Mouse (Mus musculus) c-Kit-positive CD71-negative TER-119-negative erythroid progenitor cells, embryonic 14.5 days (primary cell): ENCODE measurements around the gene Krtap6-5.
A peak's percentile ranks its signal among the peaks of the same experiment; 100 is the strongest.
"Not testable (repeated sequence)": the region's sequence is repeated elsewhere in the genome, so short reads cannot be mapped to it uniquely, and the experiment has no call there.

Experiments
- DNase-seq: peaks from one replicate; pipeline ENCODE4 v3.0.0-alpha.2; 2013; ENCODE audit warnings: low read depth

The Krtap6-5 gene

GRCm38 (mm10) chr16:89047783-89048182 lies at the start of gene Krtap6-5:
Gene Krtap6-5 (minus strand): TSS chr16:89047883.
- no peak for DNase-seq

GRCm38 (mm10) chr16:89071041-89071440 lies 23.4 kb upstream of the Krtap6-5 start:
- peak; percentile 1 for DNase-seq

DNA sequence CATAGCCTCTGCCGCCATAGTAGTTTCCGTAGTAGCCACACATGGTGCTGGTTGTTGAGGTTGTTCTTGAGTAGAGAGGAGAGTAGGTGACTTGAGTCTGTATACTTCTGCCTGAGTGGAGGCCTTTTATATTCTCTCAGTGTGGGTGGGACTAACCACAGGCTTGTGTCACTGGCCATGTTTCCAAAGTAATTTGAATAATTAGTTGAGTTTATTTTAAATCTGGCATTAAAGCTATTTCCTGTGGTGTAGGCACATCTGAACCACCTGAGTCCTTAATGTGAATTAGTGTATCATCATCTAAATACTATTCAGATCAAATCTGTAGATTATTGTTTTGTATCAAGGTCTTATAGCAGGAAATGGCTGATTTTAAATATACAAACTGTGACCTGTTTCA lies 16.2 kb upstream of the Krtap6-5 start, which contains the start of gene 1110025L11Rik:
1110025L11Rik (minus strand) TSS at position 101 of the 400 bp plus-strand sequence.
- not testable (repeated sequence) for DNase-seq

DNA sequence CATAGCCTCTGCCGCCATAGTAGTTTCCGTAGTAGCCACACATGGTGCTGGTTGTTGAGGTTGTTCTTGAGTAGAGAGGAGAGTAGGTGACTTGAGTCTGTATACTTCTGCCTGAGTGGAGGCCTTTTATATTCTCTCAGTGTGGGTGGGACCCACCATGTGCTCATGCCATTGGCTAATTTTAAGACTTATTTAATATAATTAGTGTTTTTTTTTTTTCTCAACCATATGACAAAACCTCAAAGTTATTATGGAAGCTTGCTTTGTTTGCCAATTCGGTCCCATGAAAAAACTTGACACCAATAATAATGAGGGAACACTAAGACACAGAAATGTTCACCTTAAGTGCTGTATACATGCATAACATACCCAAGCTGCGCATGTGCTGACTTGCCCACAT lies 6.3 kb downstream of the Krtap6-5 start, which contains the start of gene Gm10228:
Gm10228 (minus strand) TSS at position 101 of the 400 bp plus-strand sequence.
- DNase-seq: not testable (repeated sequence)

DNA sequence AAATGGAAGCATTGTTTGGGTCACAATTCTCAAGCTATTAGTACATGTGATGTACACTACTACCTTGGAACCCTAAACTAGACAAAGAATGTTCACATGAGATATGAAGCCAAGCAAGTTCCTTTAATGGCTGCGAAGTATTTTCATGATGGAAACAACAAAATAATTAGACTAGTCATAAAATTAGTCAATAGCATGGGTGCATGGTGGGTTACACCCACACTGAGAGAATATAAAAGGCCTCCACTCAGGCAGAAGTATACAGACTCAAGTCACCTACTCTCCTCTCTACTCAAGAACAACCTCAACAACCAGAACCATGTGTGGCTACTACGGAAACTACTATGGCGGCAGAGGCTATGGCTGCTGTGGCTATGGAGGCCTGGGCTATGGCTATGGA lies 16.3 kb downstream of the Krtap6-5 start, which contains the start of gene Krtap6-1:
Krtap6-1 (plus strand) TSS at position 301 of the 400 bp plus-strand sequence.
- not testable (repeated sequence) for DNase-seq

DNA sequence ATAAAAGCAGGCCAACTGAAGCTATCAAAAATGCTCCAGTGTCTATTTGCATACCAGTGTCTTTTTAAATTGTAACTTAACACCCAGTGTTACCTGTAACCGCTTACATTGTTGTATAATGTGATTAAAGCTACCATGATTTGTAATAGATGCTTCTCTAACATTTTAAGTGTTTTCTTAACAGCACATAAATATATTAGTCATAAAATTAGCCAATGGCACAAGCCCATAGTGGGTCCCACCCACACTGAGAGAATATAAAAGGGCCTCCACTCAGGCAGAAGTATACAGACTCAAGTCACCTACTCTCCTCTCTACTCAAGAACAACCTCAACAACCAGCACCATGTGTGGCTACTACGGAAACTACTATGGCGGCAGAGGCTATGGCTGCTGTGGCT lies 32.7 kb downstream of the Krtap6-5 start, which contains the start of gene Gm10229:
Gm10229 (plus strand) TSS at position 301 of the 400 bp plus-strand sequence.
- not testable (repeated sequence) for DNase-seq

GRCm38 (mm10) chr16:89013973-89014372 lies 33.7 kb downstream of the Krtap6-5 start:
- DNase-seq: no peak

DNA sequence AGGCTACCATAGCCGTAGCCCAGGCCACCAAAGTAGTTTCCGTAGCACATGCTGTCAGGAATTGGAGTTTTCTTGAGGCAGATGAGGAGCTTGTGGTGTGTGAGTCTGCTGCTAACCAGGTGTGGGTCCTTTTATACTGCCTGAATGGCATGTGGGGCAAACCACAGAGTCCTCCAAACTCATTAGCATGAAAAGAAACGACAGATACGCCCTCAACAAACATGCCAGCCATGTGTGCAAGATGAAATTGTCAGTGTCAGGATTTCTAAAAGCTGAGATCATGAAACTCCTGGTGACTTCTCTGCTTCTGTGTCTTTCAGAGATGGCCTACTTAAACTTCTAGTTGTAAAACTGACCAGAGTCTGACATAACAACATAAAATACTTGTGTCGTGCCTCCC lies 37.0 kb downstream of the Krtap6-5 start, which contains the start of gene Krtap22-2:
Krtap22-2 (minus strand) TSS at position 101 of the 400 bp plus-strand sequence.
- DNase-seq: no peak
